Comparison of ENCODE assay signal across 22 mouse cellular contexts in the genomic region with DNA sequence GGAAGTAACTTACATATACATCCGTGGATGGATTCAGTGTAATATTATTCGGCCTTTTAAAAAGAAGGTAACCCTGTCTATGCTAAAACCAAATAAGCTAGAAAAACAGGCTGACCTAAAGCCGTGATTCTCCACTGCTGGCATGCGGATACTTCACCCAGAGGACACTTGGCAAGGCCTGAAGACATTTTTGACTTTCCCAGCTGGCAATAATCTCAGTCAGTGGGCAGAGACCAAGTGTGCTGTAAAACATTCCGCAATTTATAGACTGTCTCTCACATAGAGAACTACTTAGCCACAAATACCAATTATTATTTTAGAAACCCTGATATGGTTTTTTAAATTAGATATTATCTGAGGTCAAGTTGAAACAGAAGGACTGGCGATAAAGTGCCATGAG.
DNase-seq lines count a peak whose midpoint lies in the region.
"Had no signal": no experiment of that assay in that cellular context is flagged by ENCODE, and none has a peak within 500 bp of the region (broad histone marks: within the 10 kb centered on the region; RNA-seq: fewer than 3 reads in every experiment).

No protein-coding gene starts in this region.

- H3K4me1 ChIP-seq in brown adipose tissue, adult 24 weeks (ENCODE audit: control insufficient read depth, insufficient read depth, insufficient read length, low read length) = peaks cover 14% of the 10 kb centered on the region
- H3K4me1 ChIP-seq: forebrain, embryonic 15.5 days; heart, embryonic 10.5 days; hindbrain, embryonic 15.5 days; liver, embryonic 13.5 days had no signal

- H3K4me3 ChIP-seq in brown adipose tissue, adult 24 weeks (ENCODE audit: insufficient read depth, low read depth, low read length) = no peak overlapping the region
- H3K4me3 ChIP-seq: embryonic facial prominence, embryonic 13.5 days; erythroblast, embryonic 14.5 days; forebrain, embryonic 15.5 days; heart, embryonic 10.5 days; hindbrain, embryonic 15.5 days; liver, embryonic 13.5 days; myocyte; neural tube, embryonic 13.5 days had no signal

- peak overlapping the region; percentile 86 for H3K27ac ChIP-seq in brown adipose tissue, adult 24 weeks (replicated peaks; ENCODE audit: low read depth, low read length)
- H3K27ac ChIP-seq: embryonic facial prominence, embryonic 13.5 days; forebrain, embryonic 15.5 days; heart, embryonic 10.5 days; hindbrain, embryonic 15.5 days; liver, embryonic 13.5 days; neural tube, embryonic 13.5 days had no signal

- DNase-seq in cerebellum, adult 11-12 months = peak; percentile 20
- DNase-seq in cerebellum, adult 11 months = no peak
- DNase-seq in Muller cell, postnatal 12 days (ENCODE audit: inconsistent ontology term) = peak; percentile 16
- peak; percentile 26 to 49 for DNase-seq in cerebellum, postnatal 14 days
- no peak for DNase-seq in layer of hippocampus, adult 9-11 months
- DNase-seq in layer of hippocampus, postnatal 14 days (ENCODE audit: low spot score in 2 of 2) = no peak
- DNase-seq: adrenal gland, adult 8-10 months; embryo, embryonic 11 days; gastrocnemius, postnatal 14 days; heart, postnatal 4 days; kidney, postnatal 36 days; liver, embryonic 13.5 days; lung, adult 2 months; thymus, postnatal 14 days had no signal

Comparison
In these comparisons a context has a peak if more than half of its experiments do, and no peak if none do; other contexts are left out.
1. DNase-seq: peak in cerebellum, adult 11-12 months (single experiment), Muller cell, postnatal 12 days (single experiment) and cerebellum, postnatal 14 days (2 of 2); none in cerebellum, adult 11 months (single experiment), layer of hippocampus, adult 9-11 months (single experiment) and layer of hippocampus, postnatal 14 days (0 of 2).